Mouse (Mus musculus): ENCODE data around the gene Uqcr10. TPM values are rescaled to one million over a fixed set of nuclear protein-coding genes. Genes with fewer than 3 reads are reported as not detected.

Gene Uqcr10
- polyA plus RNA-seq, 1 experiment from 2014 or later: 816 TPM

GRCm38 (mm10) chr11:4661324-4661723, 42.8 kb downstream of the Uqcr10 start:
- no peak overlapping the region for H3K9ac ChIP-seq (ENCODE audit: low read depth, low read length)
- no peak overlapping the region for H3K27ac ChIP-seq (replicated peaks; ENCODE audit: low read depth, low read length)
- ATAC-seq (ENCODE audit: low read depth) (no peak), DNase-seq (ENCODE audit: low spot score) (no peak)
- H3K36me3 ChIP-seq (ENCODE audit: control insufficient read depth, insufficient read depth, low read length): peaks cover 44% of the 10 kb centered on the region
- no peaks in the 10 kb centered on the region for H3K27me3 ChIP-seq (replicated peaks; ENCODE audit: control insufficient read depth, insufficient read depth, low read length)
- WGBS: 90% methylated on average over 4 of the region's 4 CpGs
- H3K4me2 ChIP-seq (ENCODE audit: low read depth, low read length): no peak overlapping the region
- H3K9me3 ChIP-seq (ENCODE audit: control insufficient read depth, low read length): no peaks in the 10 kb centered on the region
- H3K4me3 ChIP-seq (ENCODE audit: low read depth, low read length): no peak overlapping the region
- no peaks in the 10 kb centered on the region for H3K4me1 ChIP-seq (ENCODE audit: control insufficient read depth, insufficient read depth, low read length)

- ATAC-seq (ENCODE audit: low read depth) (no peak), DNase-seq (ENCODE audit: low spot score) (no peak)
- WGBS: 80% methylated on average over 7 of the region's 7 CpGs
- H3K27me3 ChIP-seq (replicated peaks; ENCODE audit: control insufficient read depth, insufficient read depth, low read length): no peaks in the 10 kb centered on the region
- H3K9ac ChIP-seq (ENCODE audit: low read depth, low read length): no peak overlapping the region
- H3K4me3 ChIP-seq (ENCODE audit: low read depth, low read length): no peak overlapping the region
- peaks cover 52% of the 10 kb centered on the region for H3K36me3 ChIP-seq (ENCODE audit: control insufficient read depth, insufficient read depth, low read length)
- no peaks in the 10 kb centered on the region for H3K9me3 ChIP-seq (ENCODE audit: control insufficient read depth, low read length)
- H3K27ac ChIP-seq (replicated peaks; ENCODE audit: low read depth, low read length): no peak overlapping the region
- no peak overlapping the region for H3K4me2 ChIP-seq (ENCODE audit: low read depth, low read length)
- H3K4me1 ChIP-seq (ENCODE audit: control insufficient read depth, insufficient read depth, low read length): no peaks in the 10 kb centered on the region
These were observed 43.7 kb downstream of the Uqcr10 start for GRCm38 (mm10) chr11:4660309-4661025.

DNA sequence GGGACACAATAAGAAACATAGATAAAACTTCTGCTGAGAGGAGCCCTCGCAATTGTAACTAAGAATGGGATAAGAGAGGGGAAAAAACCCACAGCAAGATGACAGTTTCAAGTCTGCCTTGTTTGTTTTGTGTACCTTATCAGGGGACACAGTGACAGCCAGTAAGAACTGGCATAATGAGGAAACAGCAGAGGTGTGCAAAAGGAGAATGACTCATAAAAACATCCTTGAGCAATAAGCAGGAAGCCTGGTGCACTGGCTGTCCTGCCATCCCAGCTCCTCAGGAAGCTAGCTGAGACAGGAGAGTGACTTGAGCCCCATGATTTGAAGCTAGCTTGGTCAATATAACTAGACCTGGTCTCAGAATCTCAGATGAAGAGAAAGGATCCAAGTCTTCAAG, 44.3 kb downstream of the Uqcr10 start:
- Histone ChIP-seq H3K9me3 (ENCODE audit: control insufficient read depth, low read length) (no peaks in the 10 kb centered on the region), H3K4me3 (ENCODE audit: low read depth, low read length) (no peak overlapping the region), H3K4me1 (ENCODE audit: control insufficient read depth, insufficient read depth, low read length) (no peaks in the 10 kb centered on the region), H3K4me2 (ENCODE audit: low read depth, low read length) (no peak overlapping the region), H3K27ac (replicated peaks; ENCODE audit: low read depth, low read length) (no peak overlapping the region), H3K36me3 (ENCODE audit: control insufficient read depth, insufficient read depth, low read length) (peaks cover 55% of the 10 kb centered on the region), H3K9ac (ENCODE audit: low read depth, low read length) (no peak overlapping the region), H3K27me3 (replicated peaks; ENCODE audit: control insufficient read depth, insufficient read depth, low read length) (no peaks in the 10 kb centered on the region)
- DNase-seq (ENCODE audit: low spot score) (no peak), ATAC-seq (ENCODE audit: low read depth) (no peak)
- WGBS: 89% methylated on average over 1 of the region's 1 CpGs

Other genes with a start within 250 kb of the Uqcr10 start
- gene Mtmr3, start 109.5 kb downstream of the Uqcr10 start, polyA plus RNA-seq (2014; fragmentation: Nextera tagmentation; extraction: Ambion mirVana): 27.7 and 30.1 TPM in 2 replicates
- gene Gm11032, start 84.3 kb downstream of the Uqcr10 start, polyA plus RNA-seq (2014; fragmentation: Nextera tagmentation; extraction: Ambion mirVana): not detected in 2 replicates
- gene Ascc2, start 66.6 kb downstream of the Uqcr10 start, polyA plus RNA-seq (2014; fragmentation: Nextera tagmentation; extraction: Ambion mirVana): 27.8 and 31.4 TPM in 2 replicates
- gene Zmat5, start 336 bp upstream of the Uqcr10 start, polyA plus RNA-seq (2014; fragmentation: Nextera tagmentation; extraction: Ambion mirVana): 51.7 and 52.2 TPM in 2 replicates
- 0.15 and 0.30 TPM in 2 replicates for gene Cabp7, start 42.4 kb upstream of the Uqcr10 start, polyA plus RNA-seq (2014; fragmentation: Nextera tagmentation; extraction: Ambion mirVana)
- 40.5 and 43.1 TPM in 2 replicates for gene Nf2, start 145.2 kb upstream of the Uqcr10 start, polyA plus RNA-seq (2014; fragmentation: Nextera tagmentation; extraction: Ambion mirVana)
- 32.1 and 41.4 TPM in 2 replicates for gene Nipsnap1, start 169.6 kb upstream of the Uqcr10 start, polyA plus RNA-seq (2014; fragmentation: Nextera tagmentation; extraction: Ambion mirVana)
- gene Thoc5, start 191.0 kb upstream of the Uqcr10 start, polyA plus RNA-seq (2014; fragmentation: Nextera tagmentation; extraction: Ambion mirVana): 27.9 and 32.3 TPM in 2 replicates
- gene Nefh, start 243.7 kb upstream of the Uqcr10 start, polyA plus RNA-seq (2014; fragmentation: Nextera tagmentation; extraction: Ambion mirVana): 1.6 and 1.7 TPM in 2 replicates

All from embryonic facial prominence, embryonic 14.5 days (tissue).